Mouse (Mus musculus): Measurements from ENCODE around the gene Parm1.

Parm1 gene

DNA sequence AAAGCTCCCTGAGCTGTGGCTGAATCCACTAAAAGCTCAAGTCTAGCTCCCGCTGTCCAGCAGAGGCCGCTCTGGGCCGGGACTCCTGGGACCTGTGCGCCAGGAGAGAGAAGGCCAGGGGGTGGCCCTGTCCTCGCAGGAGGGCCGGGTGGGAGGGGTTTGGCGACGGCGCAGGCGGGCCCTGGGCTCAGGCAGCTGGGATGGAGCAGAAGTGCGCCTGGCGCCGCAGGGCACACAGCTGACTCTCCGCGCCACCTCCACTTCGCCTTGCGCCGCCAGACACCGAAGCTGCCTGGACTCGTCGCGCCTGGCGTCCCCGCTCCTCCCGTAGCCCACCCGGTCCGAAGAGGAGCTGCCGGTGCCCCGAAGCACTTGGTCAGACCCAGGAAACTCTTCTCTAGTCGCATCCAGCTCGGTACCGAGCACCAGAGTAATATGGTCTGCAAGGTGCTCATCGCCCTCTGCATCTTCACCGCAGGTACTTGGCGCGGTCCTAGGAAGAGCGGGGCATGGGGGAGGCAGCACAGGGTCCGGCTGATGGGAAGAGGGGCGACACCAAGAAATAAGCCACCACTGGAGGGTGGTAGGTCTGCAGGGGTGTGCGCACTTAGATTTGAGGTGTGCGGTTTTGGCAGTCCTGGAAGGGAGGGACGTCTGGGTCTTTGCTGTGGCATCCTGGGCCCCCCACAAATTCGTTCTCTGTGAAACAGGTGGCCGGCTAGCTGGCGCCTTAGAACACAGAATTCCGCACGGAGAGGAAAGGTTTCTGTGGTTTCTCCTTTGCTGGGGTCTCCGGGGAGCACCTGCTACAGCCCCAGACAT, at the start of gene Parm1:
Gene Parm1 (plus strand): TSS at position 136 of the 822 bp plus-strand sequence.
- in situ Hi-C loops (cut with MboI, MseI): no loop called here

DNA sequence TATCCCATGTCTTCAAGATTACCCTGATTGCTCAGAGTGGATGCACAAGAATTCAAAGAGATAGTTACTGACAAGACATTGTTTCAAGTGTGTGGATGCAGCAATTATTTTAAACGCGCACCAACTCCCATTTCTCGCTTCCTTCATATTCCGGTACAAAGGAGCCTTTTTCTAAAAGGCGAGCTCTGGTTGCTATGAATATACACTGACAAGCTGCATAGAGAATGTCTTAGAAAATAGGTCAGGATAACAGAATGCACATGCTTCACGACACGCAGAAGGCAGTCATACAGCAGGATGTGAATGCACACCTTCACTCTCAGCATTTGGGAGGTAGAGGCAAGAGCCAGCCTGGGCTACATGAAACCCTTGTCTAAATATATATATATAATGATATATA, 42.2 kb upstream of the Parm1 start:
- in situ Hi-C loops (cut with MboI, MseI): no loop called here

DNA sequence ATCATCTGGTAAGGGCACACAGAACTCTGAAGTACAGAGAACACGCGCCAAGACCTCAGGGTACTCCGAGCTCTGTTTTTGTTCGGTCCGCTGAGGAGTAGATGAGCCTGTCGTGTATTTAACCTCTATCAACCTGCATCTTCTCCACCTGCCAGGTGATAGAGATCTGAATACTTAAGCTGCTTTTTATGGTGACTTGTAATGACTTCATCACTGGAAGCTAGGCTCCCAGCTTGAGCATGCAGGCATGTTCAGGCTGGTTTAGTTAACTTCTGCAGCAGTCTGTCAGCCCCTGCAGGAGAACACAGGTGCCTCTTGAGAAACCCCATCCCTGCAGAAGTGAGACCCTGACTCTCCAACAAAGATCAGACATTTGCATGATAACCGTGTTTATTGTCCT, 40.6 kb upstream of the Parm1 start:
- in situ Hi-C loops (cut with MboI, MseI): no loop called here

GRCm38 (mm10) chr5:91478673-91479072, 38.7 kb upstream of the Parm1 start:
- in situ Hi-C loops (cut with MboI, MseI): no loop called here

- in situ Hi-C loops (cut with MboI, MseI): no loop called here
Observed at GRCm38 (mm10) chr5:91480129-91480528, 37.3 kb upstream of the Parm1 start.

DNA sequence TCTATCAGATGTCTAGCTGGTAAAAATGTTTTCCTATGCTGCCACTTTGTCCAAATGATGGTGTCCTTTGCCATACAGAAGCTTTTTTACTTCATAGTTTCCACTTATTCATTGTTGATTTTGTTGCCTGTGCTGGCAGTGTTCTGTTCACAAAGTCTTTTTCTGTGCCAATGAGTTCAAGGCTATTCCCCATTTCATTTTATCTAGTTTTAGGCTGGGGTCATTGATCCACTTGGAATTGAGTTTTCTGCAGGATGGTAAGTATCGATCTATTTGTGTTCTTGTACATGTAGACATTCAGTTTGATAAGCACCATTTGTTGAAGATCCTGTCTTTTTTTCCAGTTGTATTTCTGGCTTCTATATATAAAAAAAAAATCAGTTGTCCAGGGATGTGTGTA, 33.1 kb upstream of the Parm1 start:
- in situ Hi-C loops (cut with MboI, MseI): no loop called here

DNA sequence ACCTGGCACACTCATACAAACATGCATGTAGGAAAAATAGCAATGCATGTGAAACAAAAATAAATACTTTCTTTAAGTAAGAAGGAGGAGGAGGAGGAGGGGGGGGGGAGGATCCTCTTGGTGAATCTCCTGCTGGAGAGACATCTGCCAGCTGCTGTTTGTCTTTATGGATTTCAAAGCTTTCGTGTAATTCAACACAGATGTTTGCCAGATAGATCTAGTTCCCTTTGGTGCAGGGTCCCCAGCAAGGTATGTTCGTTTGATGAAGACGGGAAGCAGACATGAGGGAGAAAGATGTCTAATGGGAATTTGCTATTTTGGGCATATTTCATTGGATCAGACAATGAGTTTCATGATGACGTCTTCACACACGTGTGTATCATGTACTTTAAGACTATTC, 23.0 kb upstream of the Parm1 start:
- in situ Hi-C loops (cut with MboI, MseI): no loop called here

DNA sequence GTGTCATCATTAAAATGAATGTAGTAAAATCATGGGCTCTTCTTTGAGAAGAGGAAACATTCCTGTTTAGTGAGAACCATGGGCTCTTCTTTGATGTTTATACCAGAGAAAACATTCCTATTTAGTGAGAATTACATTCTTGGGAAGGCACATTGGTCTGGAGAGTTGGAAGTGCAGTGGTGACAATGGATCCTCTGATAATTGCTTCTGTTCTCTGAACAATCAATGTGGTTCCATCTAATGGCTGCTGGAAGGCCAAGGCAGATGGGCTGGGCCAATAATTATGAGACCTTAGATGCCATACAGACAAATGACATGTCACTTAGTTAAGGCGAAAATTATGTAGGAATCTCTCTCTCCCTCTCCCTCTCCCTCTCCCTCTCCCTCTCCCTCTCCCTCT, 16.1 kb upstream of the Parm1 start:
- in situ Hi-C loops (cut with MboI, MseI): no loop called here

DNA sequence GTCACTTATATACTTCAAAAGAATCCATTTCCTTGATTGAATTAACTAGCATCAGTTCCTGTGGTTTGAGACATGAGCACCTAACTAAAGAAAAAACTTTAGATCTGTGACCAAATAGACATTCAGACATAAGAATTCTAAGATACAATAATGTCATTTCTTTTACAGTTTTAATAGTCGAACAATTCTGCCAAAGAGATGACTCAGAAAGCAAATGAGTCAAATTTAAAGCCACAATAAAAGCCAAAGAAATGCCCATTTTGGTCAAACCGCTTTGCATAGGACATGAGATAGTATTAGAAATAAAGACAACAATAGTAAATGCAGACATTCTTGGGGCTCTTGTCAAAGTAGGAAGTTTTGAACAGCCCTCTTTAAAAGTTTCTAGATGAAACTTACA, 15.0 kb upstream of the Parm1 start:
- in situ Hi-C loops (cut with MboI, MseI): no loop called here

DNA sequence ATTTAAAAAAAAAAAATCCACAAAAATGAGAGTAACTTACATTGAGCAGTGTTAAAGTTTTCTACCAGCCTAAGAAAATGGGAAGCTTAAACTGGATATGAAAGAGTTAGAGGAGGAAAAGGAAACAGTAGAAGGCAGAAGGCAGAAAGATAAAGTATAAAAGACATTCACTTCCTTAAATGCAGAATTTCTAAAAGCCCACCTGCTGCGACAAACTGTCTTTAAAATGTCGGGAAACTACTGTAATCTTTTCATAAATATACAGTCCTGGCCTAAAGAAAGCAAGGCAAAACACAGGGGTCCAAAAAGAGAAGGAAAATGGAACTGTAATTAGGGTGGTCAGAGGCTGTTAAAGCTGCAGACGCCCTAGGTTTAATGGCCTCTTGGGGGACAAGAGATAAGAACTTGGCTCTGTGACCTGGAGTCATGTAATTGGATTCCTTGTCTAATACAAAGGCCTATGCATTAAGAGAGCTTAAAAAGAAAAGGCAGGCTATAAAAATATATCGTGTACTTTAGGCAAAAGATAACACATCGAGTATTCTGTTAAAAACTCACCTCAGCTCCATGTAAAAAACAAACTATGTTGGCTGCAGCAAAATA, 13.0 kb upstream of the Parm1 start:
- in situ Hi-C loops (cut with MboI, MseI): no loop called here

DNA sequence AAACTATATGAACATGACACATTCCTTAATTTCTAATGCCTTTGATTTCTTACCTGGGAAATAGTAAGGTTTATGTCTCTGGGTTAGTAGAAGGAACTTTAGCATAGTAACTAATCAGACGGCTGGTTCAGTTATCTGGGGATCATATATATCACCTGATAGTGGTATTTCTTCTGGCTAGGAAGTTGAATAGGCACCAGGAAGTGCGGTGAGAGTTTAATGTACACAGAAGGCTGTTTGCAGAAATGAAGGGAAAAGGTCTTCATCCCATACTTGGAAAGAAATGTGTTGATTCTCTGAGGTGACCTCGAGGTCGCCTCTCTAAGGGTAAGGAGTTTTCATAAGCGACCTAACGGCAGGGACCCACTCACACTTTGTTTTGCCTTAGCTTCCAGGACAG, 338 bp upstream of the Parm1 start:
- in situ Hi-C loops (cut with MboI, MseI): no loop called here

DNA sequence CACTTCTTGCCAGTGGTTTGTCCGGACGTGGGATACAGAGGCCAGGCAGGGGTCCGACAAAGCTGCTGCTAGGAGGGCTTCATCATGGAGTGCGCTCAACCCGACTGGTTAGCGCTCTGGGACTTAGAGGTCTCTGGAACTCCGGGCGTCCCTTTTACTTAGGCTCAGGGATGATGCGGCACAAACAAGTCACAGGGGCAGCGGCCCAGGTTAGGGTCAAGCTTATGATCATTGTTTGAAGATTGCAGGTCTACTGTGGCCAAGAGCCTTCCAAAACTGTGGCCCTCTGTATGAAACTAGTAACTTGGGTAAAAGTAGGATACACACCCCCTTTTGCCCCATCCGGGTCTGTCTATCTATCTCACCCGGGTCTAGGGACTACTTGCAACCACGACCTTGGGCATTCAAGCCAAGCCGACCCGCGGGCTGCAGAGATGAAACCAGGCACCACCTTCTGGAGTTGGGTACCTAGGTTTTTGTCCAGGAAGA, 931 bp downstream of the Parm1 start:
- in situ Hi-C loops (cut with MboI, MseI): no loop called here

DNA sequence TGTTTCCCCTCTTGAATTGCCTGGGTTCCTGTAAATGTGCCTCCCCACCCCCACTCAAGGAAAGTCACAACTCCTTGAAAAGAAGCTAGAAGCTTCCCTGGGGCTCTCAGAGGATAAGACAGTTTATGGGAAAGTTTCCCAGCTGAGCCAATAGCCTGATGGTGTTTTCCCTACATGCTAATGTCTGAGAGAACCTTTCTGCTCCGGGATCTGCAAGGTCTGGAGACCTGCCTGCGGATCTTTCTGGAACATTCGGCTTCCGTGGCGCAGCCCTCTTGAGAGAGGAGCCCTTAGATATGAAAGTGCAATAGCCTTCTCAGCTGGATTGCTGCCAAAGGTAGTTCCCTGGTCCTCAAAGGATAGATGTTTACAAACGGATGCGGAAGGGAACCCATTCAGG, 1.5 kb downstream of the Parm1 start:
- in situ Hi-C loops (cut with MboI, MseI): no loop called here

GRCm38 (mm10) chr5:91519521-91519920, 2.1 kb downstream of the Parm1 start:
- in situ Hi-C loops (cut with MboI, MseI): no loop called here

- in situ Hi-C loops (cut with MboI, MseI): no loop called here
Observed at GRCm38 (mm10) chr5:91532748-91533496, 15.5 kb downstream of the Parm1 start.

DNA sequence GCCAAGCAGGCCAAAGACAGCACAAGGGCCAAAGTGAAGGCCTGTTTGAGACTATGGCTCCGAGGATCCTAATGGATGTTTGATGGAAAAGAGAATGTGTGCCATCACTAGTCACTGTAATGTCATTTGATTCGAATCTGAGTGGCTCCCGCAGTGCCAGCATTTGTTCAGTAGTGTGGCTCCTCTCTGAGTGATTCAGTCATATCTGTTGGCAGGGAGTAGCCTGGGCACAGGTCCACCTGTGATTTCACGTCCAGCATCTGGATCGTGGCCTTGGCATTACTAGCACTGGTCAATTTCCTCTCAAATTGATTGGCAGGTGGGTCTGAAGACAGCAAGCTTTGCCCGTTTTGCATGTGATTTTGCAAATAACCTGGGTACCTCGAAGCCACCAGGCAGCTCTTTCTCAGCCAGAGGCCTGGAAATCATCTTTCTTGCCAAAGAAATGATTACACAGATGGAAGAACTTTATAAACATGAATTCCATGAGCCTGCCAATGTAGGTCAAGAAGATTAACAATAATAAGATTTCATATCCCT, 41.7 kb downstream of the Parm1 start:
- in situ Hi-C loops (cut with MboI, MseI): no loop called here

DNA sequence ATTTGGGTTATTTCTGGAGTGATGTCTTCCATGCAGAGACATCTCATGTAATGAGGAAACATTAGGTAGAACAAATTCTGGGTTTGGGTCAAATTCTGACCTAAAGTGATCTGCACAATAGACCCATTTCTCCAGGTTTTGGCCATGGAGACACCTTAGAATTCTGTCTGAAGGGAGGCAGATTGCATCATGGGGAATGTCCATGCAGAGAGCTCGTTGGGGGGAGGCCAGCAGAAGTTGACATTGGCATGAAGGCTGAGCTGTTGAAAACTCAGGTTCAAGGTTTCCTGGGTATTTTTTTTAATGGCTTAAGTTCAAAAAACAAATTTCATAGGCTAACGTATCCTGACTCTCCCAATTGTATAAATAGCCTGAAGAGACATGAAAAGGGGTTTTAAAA, 42.3 kb downstream of the Parm1 start:
- in situ Hi-C loops (cut with MboI, MseI): no loop called here

GRCm38 (mm10) chr5:91561394-91561793, 44.0 kb downstream of the Parm1 start:
- in situ Hi-C loops (cut with MboI, MseI): no loop called here

- in situ Hi-C loops (cut with MboI, MseI): no loop called here
Observed at GRCm38 (mm10) chr5:91562486-91562885, 45.1 kb downstream of the Parm1 start.

DNA sequence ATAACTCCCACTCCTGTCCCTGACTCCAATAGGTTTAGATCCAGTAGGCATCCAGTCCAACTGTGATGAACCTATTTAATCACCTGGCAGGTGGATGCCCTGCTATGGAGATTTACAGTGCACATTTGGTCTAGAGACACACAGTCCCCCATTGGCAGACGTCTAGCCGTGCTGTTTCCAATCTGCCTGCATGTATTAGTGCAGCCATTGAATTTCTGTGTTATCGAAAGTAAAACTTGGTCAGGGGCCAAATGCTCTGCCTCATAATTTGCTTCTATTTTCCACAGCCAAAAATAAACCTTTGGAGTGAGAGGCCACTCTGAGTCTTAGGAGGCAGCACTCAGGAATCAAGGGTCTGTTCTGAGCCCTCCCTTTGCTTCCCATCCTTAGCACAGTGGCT, 46.6 kb downstream of the Parm1 start:
- in situ Hi-C loops (cut with MboI, MseI): no loop called here

GRCm38 (mm10) chr5:91565458-91565857, 48.0 kb downstream of the Parm1 start:
- in situ Hi-C loops (cut with MboI, MseI): no loop called here

GRCm38 (mm10) chr5:91566591-91566990, 49.2 kb downstream of the Parm1 start:
- in situ Hi-C loops (cut with MboI, MseI): no loop called here
